Mouse (Mus musculus) regulatory T cell (primary cell): ENCODE measurements around the gene Gm17334.

ENCODE experiments used
- in situ Hi-C: fragments of 300-600 bp; cut with MboI, MseI; formaldehyde crosslinking; loops from one replicate; pipeline ENCODE4 v1.15.1; 2025; ENCODE audit warnings: high pct_unique_total_duplicates

The Gm17334 gene

GRCm38 (mm10) chr11:53773087-53773486, at the start of gene Gm17334:
Gene Gm17334, minus strand, starts transcription at chr11:53773187.
- in situ Hi-C loops: no loop called here

- in situ Hi-C loops: no loop called here
Observed at GRCm38 (mm10) chr11:53821945-53822338, 49.0 kb upstream of the Gm17334 start.

GRCm38 (mm10) chr11:53821230-53821944, 48.4 kb upstream of the Gm17334 start:
- in situ Hi-C loops: no loop called here

DNA sequence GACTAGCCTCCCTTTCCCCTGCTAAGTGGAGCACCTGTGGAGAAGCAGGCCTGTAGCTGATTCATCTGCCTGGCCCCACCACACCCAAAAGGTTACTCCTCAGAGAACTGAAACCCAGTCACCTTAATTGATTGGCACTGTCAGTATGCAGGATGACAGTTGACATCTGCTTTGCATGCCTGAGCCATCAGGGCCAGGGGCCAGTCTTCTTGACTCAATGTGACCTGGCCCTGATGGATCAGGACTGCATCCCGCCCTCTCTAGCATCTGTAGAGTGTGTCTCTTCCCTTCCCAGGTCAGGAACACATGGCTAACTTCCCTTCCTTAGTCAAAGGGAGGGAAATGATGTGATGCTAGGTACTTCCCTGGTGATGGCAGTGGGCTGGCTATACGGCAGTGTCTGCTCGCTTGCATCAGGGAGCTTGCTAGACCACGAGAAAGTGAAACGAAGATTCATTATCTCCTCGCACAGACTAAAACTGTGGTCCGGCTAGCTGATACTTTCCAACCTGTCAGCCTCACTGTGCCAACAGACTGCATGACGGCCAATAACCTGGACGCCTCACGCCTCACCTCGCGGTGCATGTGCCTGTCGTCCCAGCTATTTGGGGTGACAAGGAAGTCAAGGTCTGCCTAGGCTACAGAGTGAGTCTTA, 47.7 kb upstream of the Gm17334 start:
- in situ Hi-C loops: no loop called here

DNA sequence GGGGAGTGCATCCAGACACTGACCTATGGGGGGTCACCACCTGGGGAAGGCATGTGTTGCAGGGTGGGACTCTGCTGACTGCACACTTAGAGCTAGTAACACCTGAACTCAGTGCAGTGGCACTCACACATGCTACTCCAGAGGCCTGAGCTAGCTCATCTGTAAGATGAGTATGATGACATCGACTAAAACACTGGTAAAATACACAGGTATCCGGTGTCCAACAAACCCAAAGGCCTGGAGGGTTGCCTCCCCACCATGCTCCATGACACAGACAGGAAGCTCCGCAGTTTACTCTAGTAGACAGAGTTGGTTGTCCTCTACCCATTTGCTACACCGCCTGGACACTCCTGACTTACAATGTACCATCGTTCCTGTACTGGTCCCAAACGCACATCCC, 46.5 kb upstream of the Gm17334 start:
- in situ Hi-C loops: no loop called here

DNA sequence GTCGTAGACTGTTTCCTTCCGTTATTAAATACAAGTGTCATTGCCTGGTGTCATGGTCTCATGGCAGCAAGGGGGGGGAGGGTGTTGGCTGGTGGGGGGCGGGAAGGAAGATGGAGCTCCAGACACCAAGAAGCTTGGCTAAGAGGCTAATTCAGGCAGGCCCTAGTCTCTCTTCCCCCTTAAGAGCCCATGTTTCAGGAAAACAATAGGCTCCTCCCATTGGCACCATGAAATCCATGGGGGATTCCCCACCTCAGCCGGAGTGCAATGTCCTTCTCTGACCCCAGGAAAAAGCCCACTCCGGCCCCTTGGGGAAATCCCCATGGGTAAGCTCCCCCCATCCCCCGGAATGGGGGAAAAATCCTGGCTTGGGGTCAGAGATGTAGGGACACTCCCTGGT, 45.8 kb upstream of the Gm17334 start:
- in situ Hi-C loops: no loop called here

DNA sequence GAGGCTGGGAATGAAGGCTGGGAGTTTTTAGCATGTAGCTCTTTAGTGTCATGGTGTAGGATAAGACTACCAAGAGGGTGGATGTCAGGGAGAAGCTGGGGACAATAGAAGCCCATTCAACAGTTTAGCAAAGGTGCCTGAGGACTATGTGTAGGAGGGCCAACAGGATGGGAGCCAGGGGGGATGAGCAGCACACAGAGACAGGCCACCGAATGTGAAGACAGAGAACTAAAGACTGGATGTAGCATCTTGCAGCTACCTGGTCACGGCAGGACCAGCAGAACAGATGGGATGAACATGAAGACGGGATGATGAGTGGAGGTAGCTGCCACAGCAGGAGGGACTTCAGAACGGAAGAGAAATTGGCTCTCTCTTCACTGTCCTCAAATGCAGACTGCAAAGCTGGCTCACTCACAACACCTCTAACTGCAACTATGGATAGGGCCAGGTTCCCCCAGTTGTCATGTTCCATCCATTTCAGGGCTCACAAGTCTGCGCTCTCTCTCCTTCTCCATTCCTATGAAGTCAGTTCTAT, 43.9 kb upstream of the Gm17334 start:
- in situ Hi-C loops: no loop called here

DNA sequence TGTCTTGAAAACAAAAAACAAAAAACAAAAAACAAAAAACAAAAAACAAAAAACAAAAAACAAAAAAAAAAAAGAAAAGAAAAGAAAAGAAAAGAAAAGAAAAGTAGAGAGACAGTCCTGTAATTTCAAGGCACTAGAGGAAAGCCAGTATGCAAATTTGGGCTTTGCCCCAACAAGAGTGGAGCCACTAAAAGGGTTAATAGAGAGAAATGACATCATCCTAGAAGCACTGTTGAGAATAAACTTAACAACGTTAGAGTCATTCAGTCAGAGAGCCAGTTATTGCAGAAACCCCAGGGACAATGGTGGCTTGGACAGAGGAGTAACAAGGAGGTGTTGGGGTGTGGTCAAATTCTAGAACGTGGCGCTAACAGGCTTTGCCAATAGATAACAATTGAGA, 41.8 kb upstream of the Gm17334 start:
- in situ Hi-C loops: no loop called here

DNA sequence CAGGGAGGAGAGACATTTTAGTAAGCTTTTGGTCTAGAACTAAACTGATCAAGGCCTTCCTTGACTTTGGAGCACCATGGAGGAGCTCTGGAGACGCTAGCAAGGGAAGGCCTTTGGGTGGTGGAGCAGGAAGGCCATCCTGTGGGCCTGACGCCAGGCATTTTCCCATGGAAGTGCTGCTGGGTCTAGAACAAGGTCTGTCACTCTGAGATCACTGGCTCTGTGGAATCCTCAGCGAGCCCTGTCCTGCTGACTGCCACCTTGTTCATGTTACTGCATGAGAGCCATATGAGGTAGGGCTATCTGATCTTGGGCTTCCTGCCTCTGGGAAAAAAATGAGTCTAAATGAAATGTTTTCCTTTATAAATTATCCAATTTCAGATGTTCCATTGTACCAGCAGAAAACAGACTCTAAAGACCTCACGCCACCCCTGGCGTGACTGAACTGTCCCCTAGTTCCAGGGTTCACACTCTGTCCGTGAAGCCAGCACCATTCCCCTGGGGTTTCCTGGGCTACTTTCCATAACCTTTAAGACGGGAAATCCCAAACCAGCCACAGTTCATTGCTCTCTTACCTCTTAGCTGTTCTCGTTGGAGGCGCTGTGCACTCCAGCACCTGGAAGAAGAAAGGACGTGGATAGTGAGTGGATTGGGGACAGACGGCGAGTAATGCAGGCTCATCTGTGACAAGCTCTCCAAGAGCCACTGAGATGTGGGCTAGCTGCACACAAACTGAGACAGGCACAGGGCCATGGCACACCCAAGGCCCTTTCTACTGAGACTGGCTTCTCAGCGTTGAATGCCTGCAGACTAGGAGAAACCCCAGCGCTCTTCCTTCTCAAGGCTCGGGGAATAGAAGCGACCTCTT, 40.2 kb upstream of the Gm17334 start:
- in situ Hi-C loops: no loop called here

DNA sequence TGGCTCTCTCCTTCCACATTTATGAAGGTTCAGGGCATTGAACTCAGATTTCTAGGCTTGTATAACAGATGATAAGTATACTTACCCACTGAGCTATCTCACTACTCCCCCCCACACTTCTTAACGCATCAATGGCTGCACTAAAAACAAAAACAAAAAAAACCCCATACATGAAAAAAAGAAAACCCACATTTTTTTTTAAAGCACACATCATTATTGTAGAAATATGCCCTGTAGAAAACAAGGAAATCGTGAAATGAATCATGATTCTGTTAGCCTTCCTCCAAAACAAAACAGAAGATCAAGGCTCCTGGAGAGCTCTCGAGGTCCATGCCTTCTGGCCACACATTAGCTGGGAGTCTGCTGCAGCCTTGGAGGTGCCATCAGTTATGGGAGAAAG, 38.3 kb upstream of the Gm17334 start:
- in situ Hi-C loops: no loop called here

GRCm38 (mm10) chr11:53810749-53811148, 37.8 kb upstream of the Gm17334 start:
- in situ Hi-C loops: no loop called here

DNA sequence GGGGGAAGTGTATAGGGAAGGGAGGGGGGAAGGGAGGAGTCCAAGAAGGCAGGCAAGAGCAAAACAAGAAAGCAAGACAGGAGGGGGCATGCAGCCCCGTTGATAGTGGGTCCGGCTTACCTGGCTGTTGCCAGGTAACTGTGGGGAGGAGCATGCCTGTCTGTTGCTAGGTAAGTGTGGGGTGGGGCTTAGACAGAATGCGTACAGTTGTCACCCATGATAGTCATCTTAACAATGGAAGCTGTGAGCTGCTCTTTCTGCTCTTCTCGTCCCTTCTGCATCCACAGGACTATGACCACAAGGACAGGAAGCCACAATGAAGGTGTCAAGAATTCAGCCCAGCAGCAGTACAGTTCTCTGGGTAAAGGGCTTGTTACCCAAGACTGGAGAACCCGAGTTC, 37.2 kb upstream of the Gm17334 start:
- in situ Hi-C loops: no loop called here

- in situ Hi-C loops: no loop called here
Observed at GRCm38 (mm10) chr11:53809354-53809753, 36.4 kb upstream of the Gm17334 start.

- in situ Hi-C loops: no loop called here
Observed at GRCm38 (mm10) chr11:53805786-53806185, 32.8 kb upstream of the Gm17334 start.

GRCm38 (mm10) chr11:53804569-53805344, 31.8 kb upstream of the Gm17334 start:
- in situ Hi-C loops: no loop called here

- in situ Hi-C loops: no loop called here
Observed at GRCm38 (mm10) chr11:53803494-53803893, 30.5 kb upstream of the Gm17334 start.

DNA sequence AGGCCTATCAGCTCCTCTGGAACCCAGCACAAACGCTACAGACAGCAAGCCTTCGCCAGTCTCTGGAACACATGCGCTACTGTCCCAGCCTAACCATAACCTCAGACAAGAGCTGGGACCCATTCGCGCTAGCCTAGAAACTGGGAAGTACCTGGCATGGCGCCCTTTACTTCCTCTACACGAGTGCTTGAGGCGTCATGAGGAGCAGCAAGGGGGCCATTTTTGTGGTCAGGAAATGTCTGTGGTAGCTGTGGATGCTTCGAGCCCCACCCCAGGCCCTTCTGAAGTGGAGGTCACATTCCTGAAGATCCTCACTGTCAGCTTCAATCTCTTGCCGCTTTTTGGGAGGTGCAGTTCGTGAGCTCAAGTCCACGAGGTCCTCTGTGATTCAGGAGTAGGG, 30.1 kb upstream of the Gm17334 start:
- in situ Hi-C loops: no loop called here

DNA sequence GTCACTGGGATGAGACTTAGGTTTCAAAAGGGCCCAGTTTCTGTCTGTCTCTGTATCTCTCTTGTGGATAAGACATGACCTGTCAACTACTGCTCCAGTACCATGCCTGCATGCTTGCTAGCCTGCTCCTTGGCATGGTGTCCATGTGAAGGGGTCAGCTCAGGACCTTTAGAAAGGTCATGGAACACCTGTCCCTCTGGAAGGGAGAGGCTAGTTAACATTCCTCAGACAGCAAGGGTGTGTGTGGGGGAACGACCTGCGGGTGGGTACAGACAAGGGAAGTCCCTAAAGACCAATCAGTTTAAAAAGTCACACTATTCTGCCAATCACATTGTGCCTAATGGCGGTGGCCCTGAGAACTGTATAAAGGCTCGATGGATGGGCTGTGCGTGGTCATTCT, 28.0 kb upstream of the Gm17334 start:
- in situ Hi-C loops: no loop called here

DNA sequence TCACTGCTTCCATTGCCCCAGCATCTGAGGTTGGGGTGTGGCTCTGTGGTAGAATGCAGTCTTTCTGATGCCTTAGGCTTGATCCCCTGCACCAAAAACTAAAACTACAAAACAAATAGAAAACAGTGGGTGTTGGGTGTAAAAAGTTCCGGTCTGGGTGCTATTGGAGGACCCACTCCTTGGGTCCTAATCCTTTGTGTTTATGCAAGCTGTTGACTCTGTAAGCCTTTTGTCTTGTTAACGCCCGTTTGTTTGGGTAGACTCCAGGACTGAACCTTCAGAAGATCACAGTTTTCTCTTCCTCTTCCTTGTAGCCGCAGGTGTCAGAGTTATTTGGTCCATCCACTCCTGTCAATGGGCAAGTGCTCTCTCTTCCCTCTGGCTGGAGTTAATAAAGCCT, 27.0 kb upstream of the Gm17334 start:
- in situ Hi-C loops: no loop called here

DNA sequence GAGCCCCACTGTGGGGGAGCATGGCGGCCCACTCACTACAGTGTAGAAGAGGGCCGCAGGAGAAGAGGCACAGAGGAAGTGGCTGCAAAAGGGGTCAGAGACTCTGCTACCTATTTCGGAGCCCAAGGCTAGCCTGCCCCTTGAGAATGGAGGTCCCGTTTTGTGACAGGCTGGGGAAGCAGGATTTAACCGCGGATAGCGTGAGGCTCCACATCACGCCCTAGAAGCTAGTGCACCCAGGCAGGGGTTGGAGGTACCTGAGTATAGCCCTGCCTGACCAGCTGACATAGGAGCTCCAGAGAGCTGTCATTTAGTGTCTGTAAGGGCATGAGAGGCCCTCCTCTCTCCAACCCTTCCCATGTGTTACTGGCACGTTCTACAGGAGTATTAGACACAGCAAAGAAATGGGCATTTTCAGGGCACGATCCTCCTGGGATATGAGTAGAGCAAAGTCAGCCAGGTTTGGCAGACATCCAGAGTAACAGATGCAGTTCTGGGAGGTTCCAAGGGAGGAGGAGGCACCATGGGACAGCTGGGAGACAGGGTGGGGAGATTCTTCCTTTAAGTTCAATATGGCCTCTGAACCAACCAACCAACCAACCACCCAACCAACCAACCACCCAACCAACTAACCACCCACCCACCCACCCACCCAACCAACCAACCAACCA, 25.2 kb upstream of the Gm17334 start:
- in situ Hi-C loops: no loop called here

DNA sequence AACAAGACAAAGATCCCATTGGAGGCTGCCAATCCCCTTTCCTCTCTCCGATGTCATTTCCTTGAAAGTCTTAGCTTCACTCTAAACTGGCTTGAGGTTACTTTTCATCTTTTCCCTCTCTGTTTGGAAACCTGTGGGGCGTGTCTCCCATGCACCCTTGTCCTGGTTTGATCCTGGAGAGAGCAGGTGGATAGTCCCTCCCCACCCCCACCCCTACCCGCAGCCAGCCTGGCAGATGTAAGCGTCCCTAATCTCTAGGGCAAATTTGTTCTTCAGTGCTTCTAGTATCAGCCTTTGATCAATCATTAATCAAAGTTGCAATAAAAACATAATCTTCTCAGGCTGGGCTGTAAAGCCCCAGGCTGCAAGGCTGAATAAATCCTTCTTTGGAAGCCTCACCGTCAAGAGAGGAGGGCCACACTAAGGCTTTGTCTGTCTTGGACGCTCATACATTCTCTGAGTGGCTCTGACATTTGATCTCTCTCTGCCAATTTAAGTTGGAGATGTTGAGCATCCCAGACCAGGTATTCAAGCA, 24.5 kb upstream of the Gm17334 start:
- in situ Hi-C loops: no loop called here
